Mouse (Mus musculus) CH12.LX (cell line): ENCODE data around the gene Siah3. TPM values are rescaled to one million over a fixed set of nuclear protein-coding genes. Genes with fewer than 3 reads are reported as not detected.
A peak's percentile ranks its signal among the peaks of the same experiment; 100 is the strongest.

Source experiments
- DNase-seq: peaks from one replicate; pipeline ENCODE4 v3.0.0-alpha.2; 2013; ENCODE audit errors: extremely low read depth
- H3K27ac ChIP-seq: 2 replicates; pipeline ENCODE4 v1.5.1; 2012; ENCODE audit warnings: low read depth, mild to moderate bottlenecking, control low read depth, moderate library complexity; ENCODE audit not compliant: insufficient read depth
- H3K27me3 ChIP-seq: replicated peaks from 2 replicates; pipeline ENCODE3; 2012; ENCODE audit warnings: inconsistent platforms
- H3K36me3 ChIP-seq, 2 experiments: replicated peaks in 1 of 2; 2 replicates each; pipeline versions ENCODE3 to v1.6.1; 2012; ENCODE audit warnings: inconsistent platforms in 1 of 2, low read length in 1 of 2, mild to moderate bottlenecking in 1 of 2, mixed read lengths in 1 of 2, moderate library complexity in 1 of 2; ENCODE audit not compliant: control insufficient read depth in 1 of 2, insufficient read depth in 1 of 2
- H3K4me1 ChIP-seq, 2 experiments: 2 replicates each; pipeline ENCODE4 v1.6.1; 2012; ENCODE audit warnings: inconsistent platforms in 1 of 2, moderate library complexity in 1 of 2; ENCODE audit not compliant: insufficient read depth in 2 of 2, control insufficient read depth in 1 of 2
- H3K4me2 ChIP-seq: 2 replicates; pipeline ENCODE4 v1.6.1; 2012; ENCODE audit warnings: low read depth, mild to moderate bottlenecking, control low read depth; ENCODE audit not compliant: poor library complexity, insufficient read depth, severe bottlenecking
- H3K4me3 ChIP-seq, 3 experiments: fragments of 150-350 bp in 1 of 3; sonication (generic) in 1 of 3; replicated peaks in 1 of 3; 2 replicates each; pipeline versions ENCODE3 to v1.5.1; 2011 to 2012; ENCODE audit warnings: low read depth in 2 of 3, low read length in 2 of 3, mild to moderate bottlenecking in 2 of 3, moderate library complexity in 2 of 3, control low read depth in 1 of 3, improper control_type of control experiment in 1 of 3, inconsistent platforms in 1 of 3, mixed read lengths in 1 of 3; ENCODE audit not compliant: poor library complexity in 1 of 3
- H3K79me2 ChIP-seq: replicated peaks from 2 replicates; pipeline ENCODE4 v1.6.1; 2012; ENCODE audit warnings: mild to moderate bottlenecking, moderate library complexity; ENCODE audit not compliant: control insufficient read depth, poor library complexity, insufficient read depth, severe bottlenecking; ENCODE audit errors: extremely low read depth
- H3K9ac ChIP-seq: 2 replicates; pipeline ENCODE4 v1.6.1; 2012; ENCODE audit warnings: low read depth, mild to moderate bottlenecking, control low read depth, moderate library complexity; ENCODE audit not compliant: insufficient read depth
- H3K9me3 ChIP-seq: replicated peaks from 2 replicates; pipeline ENCODE3; 2012; ENCODE audit warnings: low read length, inconsistent platforms, mixed read lengths
- BHLHE40 ChIP-seq: IDR thresholded peaks from 2 replicates; pipeline ENCODE4 v1.6.1; 2011; ENCODE audit warnings: mild to moderate bottlenecking, low read depth, low read length, improper control_type of control experiment
- CHD1 ChIP-seq: IDR thresholded peaks from 2 replicates; pipeline ENCODE4 v1.6.1; 2012; ENCODE audit warnings: low read depth, low read length, improper control_type of control experiment, inconsistent platforms
- CTCF ChIP-seq, 2 experiments: IDR thresholded peaks in 1 of 2; conservative IDR thresholded peaks in 1 of 2; 2 replicates each; pipeline ENCODE4 v1.5.1; 2011 to 2012; ENCODE audit warnings: low read depth in 2 of 2, low read length in 2 of 2, improper control_type of control experiment in 1 of 2, inconsistent platforms in 1 of 2, mild to moderate bottlenecking in 1 of 2, moderate library complexity in 1 of 2
- ELF1 ChIP-seq: IDR thresholded peaks from 2 replicates; pipeline ENCODE4 v1.6.1; 2014; ENCODE audit warnings: low read depth, mild to moderate bottlenecking, inconsistent platforms, low read length, improper control_type of control experiment
- HCFC1 ChIP-seq: IDR thresholded peaks from 2 replicates; pipeline ENCODE4 v1.6.1; 2012; ENCODE audit warnings: low read depth, mild to moderate bottlenecking, inconsistent platforms, low read length, improper control_type of control experiment
- JUN ChIP-seq: IDR thresholded peaks from 2 replicates; pipeline ENCODE4 v1.6.1; 2011; ENCODE audit warnings: low read depth, mild to moderate bottlenecking, low read length, improper control_type of control experiment, moderate library complexity; ENCODE audit not compliant: insufficient read depth
- KAT2A ChIP-seq: IDR thresholded peaks from 2 replicates; pipeline ENCODE4 v1.6.1; 2012; ENCODE audit warnings: low read length, improper control_type of control experiment, inconsistent platforms; ENCODE audit not compliant: insufficient replicate concordance
- NELFE ChIP-seq: IDR thresholded peaks from 2 replicates; pipeline ENCODE4 v1.6.1; 2011; ENCODE audit warnings: low read depth, low read length, improper control_type of control experiment
- NRF1 ChIP-seq: IDR thresholded peaks from 2 replicates; pipeline ENCODE4 v1.6.1; 2014; ENCODE audit warnings: low read depth, mild to moderate bottlenecking, inconsistent platforms, low read length, improper control_type of control experiment, moderate library complexity
- PAX5 ChIP-seq: IDR thresholded peaks from 2 replicates; pipeline ENCODE4 v1.6.1; 2012; ENCODE audit warnings: low read length, inconsistent platforms, mixed read lengths
- POLR2A ChIP-seq: IDR thresholded peaks from 2 replicates; pipeline ENCODE4 v1.6.1; 2011; ENCODE audit warnings: low read depth, mild to moderate bottlenecking, improper control_type of control experiment, low read length
- POLR2AphosphoS2 ChIP-seq: IDR thresholded peaks from 2 replicates; pipeline ENCODE4 v1.6.1; 2011; ENCODE audit warnings: low read depth, low read length, improper control_type of control experiment
- SIN3A ChIP-seq: IDR thresholded peaks from 2 replicates; pipeline ENCODE4 v1.6.1; 2012; ENCODE audit warnings: low read length, improper control_type of control experiment, inconsistent platforms
- TCF12 ChIP-seq: IDR thresholded peaks from 2 replicates; pipeline ENCODE4 v1.6.1; 2014; ENCODE audit warnings: low read depth, mild to moderate bottlenecking, inconsistent platforms, low read length, improper control_type of control experiment
- UBTF ChIP-seq: IDR thresholded peaks from 2 replicates; pipeline ENCODE4 v1.6.1; 2012; ENCODE audit warnings: low read depth, mild to moderate bottlenecking, inconsistent platforms, low read length, improper control_type of control experiment, moderate library complexity
- USF2 ChIP-seq: conservative IDR thresholded peaks from 2 replicates; pipeline ENCODE4 v1.6.1; 2011; ENCODE audit warnings: low read depth, low read length, improper control_type of control experiment
- ZC3H11A ChIP-seq: IDR thresholded peaks from 2 replicates; pipeline ENCODE4 v1.6.1; 2012; ENCODE audit warnings: low read depth, mild to moderate bottlenecking, inconsistent platforms, low read length, improper control_type of control experiment
- ZMIZ1 ChIP-seq: IDR thresholded peaks from 2 replicates; pipeline ENCODE4 v1.6.1; 2012; ENCODE audit warnings: low read depth, mild to moderate bottlenecking, inconsistent platforms, low read length, improper control_type of control experiment
- dilution Hi-C: fragments of 300-500 bp; cut with MboI; formaldehyde crosslinking; loops from 2 replicates; pipeline ENCODE4 v1.14.3; 2020; ENCODE audit warnings: low sequenced_read_pairs; ENCODE audit not compliant: extremely low pct_unique_long_range_greater_than_20kb, extremely low pct_ligation_motif_present
- in situ Hi-C: fragments of 300-500 bp; cut with MboI; formaldehyde crosslinking; loops from 3 replicates; pipeline ENCODE4 v1.14.3; 2019; ENCODE audit warnings: low sequenced_read_pairs, low pct_ligation_motif_present, low pct_unique_long_range_greater_than_20kb, mixed read lengths
- polyA plus RNA-seq: library from polyadenylated mRNA; unstranded; fragments of >175 nt; gene quantifications from 2 replicates; pipeline ENCODE4 v1.2.1, GENCODE M21; 2012; ENCODE audit warnings: low read depth; ENCODE audit not compliant: insufficient read length
- total RNA-seq, 2 experiments: library from RNA; depleted of rRNA; stranded (reverse); fragments of 300-350 nt in 1 of 2; fragments of >200 nt in 1 of 2; gene quantifications; 2 replicates each; pipeline ENCODE4 v1.2.3; 2012 to 2014

Gene Siah3
- total and polyA plus RNA-seq, 3 experiments: not detected

GRCm38 (mm10) chr14:75512946-75513345, 57.2 kb downstream of the Siah3 start:
- Histone ChIP-seq H3K4me2 (no peak overlapping the region), H3K27ac (no peak overlapping the region), H3K9ac (no peak overlapping the region), H3K9me3 (no peaks in the 10 kb centered on the region), H3K27me3 (peaks cover 1% of the 10 kb centered on the region), H3K4me1 (peaks cover 6 to 13% of the 10 kb centered on the region in 2 experiments; a peak in 3 of 4 replicates), H3K4me3 (no peak overlapping the region), H3K36me3 (no peaks in the 10 kb centered on the region), H3K79me2 (no peaks in the 10 kb centered on the region)
- dilution Hi-C loops: no loop called here
- DNase-seq: no peak
- in situ Hi-C loops: no loop called here
- TF ChIP-seq ELF1: no peak
- no peak for TF ChIP-seq POLR2AphosphoS2
- TF ChIP-seq HCFC1: no peak
- no peak for TF ChIP-seq ZC3H11A
- no peak for TF ChIP-seq TCF12
- no peak for TF ChIP-seq PAX5
- no peak for TF ChIP-seq NELFE
- TF ChIP-seq JUN: no peak
- no peak for TF ChIP-seq POLR2A
- no peak for TF ChIP-seq USF2
- no peak for TF ChIP-seq SIN3A
- no peak for TF ChIP-seq KAT2A
- TF ChIP-seq UBTF: no peak
- TF ChIP-seq CTCF (conservative IDR thresholded peaks at IDR 0.05 in 1 of 2, IDR thresholded peaks at IDR 0.05 in 1 of 2; ENCODE audit: low read depth in 2 of 2, low read length in 2 of 2): no peak
- TF ChIP-seq CHD1: no peak

DNA sequence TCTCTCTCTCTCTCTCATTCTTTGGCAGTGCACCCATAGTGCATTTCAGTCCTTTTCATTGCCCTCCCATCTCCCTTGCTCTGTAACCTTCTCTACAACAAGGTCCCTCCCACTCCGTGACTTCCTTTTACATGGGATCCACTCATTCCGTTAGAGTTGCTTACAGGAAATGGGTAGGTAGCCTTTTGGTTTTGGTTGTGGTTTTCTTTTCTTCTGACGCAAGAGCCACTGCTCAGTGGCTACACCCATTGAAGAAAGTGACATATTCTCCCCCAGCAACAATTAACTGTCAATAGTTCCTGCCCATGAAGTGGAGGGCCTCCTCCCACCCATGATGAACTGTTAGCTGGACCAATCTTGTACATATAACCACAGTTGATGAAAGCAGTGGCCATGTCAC, 60.4 kb downstream of the Siah3 start:
- H3K36me3 ChIP-seq: no peaks in the 10 kb centered on the region
- H3K27ac ChIP-seq: no peak overlapping the region
- in situ Hi-C loops: no loop called here
- H3K27me3 ChIP-seq: no peaks in the 10 kb centered on the region
- no peak overlapping the region for H3K4me3 ChIP-seq
- no peaks in the 10 kb centered on the region for H3K9me3 ChIP-seq
- dilution Hi-C loops: no loop called here
- no peak overlapping the region for H3K9ac ChIP-seq
- TF ChIP-seq USF2: no peak
- TF ChIP-seq NRF1: no peak
- TF ChIP-seq ZMIZ1: no peak
- TF ChIP-seq KAT2A: no peak
- 0 out of 2 replicates have a peak, but pooled peaks have one; percentile 16 for TF ChIP-seq BHLHE40
- H3K4me1 ChIP-seq: peaks cover 6 to 16% of the 10 kb centered on the region in 2 experiments; a peak in 3 of 4 replicates
- H3K4me2 ChIP-seq: peak overlapping the region; percentile 24; the same call in 1 of the 2 replicates
- H3K79me2 ChIP-seq: no peaks in the 10 kb centered on the region
- peak; percentile 24 for DNase-seq
